Mouse (Mus musculus) G1E (cell line): ENCODE data around the gene Gm14399. TPM values are rescaled to one million over a fixed set of nuclear protein-coding genes. Genes with fewer than 3 reads are reported as not detected.
A peak's percentile ranks its signal among the peaks of the same experiment; 100 is the strongest.
"Not testable (repeated sequence)": the region's sequence is repeated elsewhere in the genome, so short reads cannot be mapped to it uniquely, and the experiment has no call there.

Source experiments
- ATAC-seq: 2 replicates; pipeline ENCODE4 v1.8.0; 2016; ENCODE audit warnings: mild to moderate bottlenecking; ENCODE audit not compliant: insufficient number of reproducible peaks, poor library complexity, low FRiP score, severe bottlenecking; ENCODE audit errors: extremely low read depth
- DNase-seq: peaks from one replicate; pipeline ENCODE4 v3.0.0; 2012; ENCODE audit warnings: low spot score
- H3K27me3 ChIP-seq: 2 replicates; pipeline ENCODE4 v1.6.1; 2012; ENCODE audit warnings: mild to moderate bottlenecking, low read length, inconsistent platforms; ENCODE audit not compliant: insufficient read depth
- H3K36me3 ChIP-seq: replicated peaks from 2 replicates; pipeline ENCODE3; 2012; ENCODE audit warnings: mild to moderate bottlenecking, inconsistent platforms
- H3K4me1 ChIP-seq: 2 replicates; pipeline ENCODE4 v1.6.1; 2012; ENCODE audit warnings: low read depth, low read length, inconsistent platforms, mixed read lengths; ENCODE audit not compliant: insufficient read depth
- H3K4me3 ChIP-seq: 2 replicates; pipeline ENCODE4 v1.5.1; 2012; ENCODE audit warnings: low read depth, mild to moderate bottlenecking, inconsistent platforms, low read length, moderate library complexity, mixed read lengths
- H3K9me3 ChIP-seq: replicated peaks from 2 replicates; pipeline ENCODE4 v1.6.1; 2012; ENCODE audit warnings: inconsistent platforms
- CTCF ChIP-seq: IDR thresholded peaks from 2 replicates; pipeline ENCODE4 v1.5.1; 2012; ENCODE audit warnings: low read depth, low read length, inconsistent platforms, mixed read lengths
- GATA1 ChIP-seq: IDR thresholded peaks from 2 replicates; pipeline ENCODE4 v1.6.1; 2012; ENCODE audit warnings: borderline replicate concordance, low read length, inconsistent platforms, mixed read lengths
- GATA2 ChIP-seq: IDR thresholded peaks from 2 replicates; pipeline ENCODE4 v1.6.1; 2012; ENCODE audit warnings: low read depth, low read length, inconsistent platforms, borderline replicate concordance
- POLR2AphosphoS5 ChIP-seq: IDR thresholded peaks from 2 replicates; pipeline ENCODE4 v1.6.1; 2012; ENCODE audit warnings: low read depth, low read length, inconsistent platforms; ENCODE audit not compliant: insufficient replicate concordance
- TAL1 ChIP-seq: conservative IDR thresholded peaks from 2 replicates; pipeline ENCODE4 v1.6.1; 2012; ENCODE audit warnings: low read depth, low read length, inconsistent platforms, mixed read lengths
- polyA plus RNA-seq: library from polyadenylated mRNA; stranded (reverse); fragments of >175 nt; gene quantifications from 2 replicates; pipeline ENCODE4 v1.2.3, GENCODE M21; 2012
- total RNA-seq, 2 experiments: library from RNA; stranded (forward) in 1 of 2; stranded (reverse) in 1 of 2; fragments of 200-1000 nt in 1 of 2; fragments of >200 nt in 1 of 2; fragmentation: Nextera tagmentation in 1 of 2; gene quantifications; 2 replicates each; pipeline ENCODE4 v1.2.3; 2014 to 2017

Gm14399 gene
- total RNA-seq (2014; fragmentation: Nextera tagmentation) (17.5 and 38.8 TPM in 2 replicates), total RNA-seq (2017) (12.4 and 14.2 TPM in 2 replicates), polyA plus RNA-seq (0.17 and 0.25 TPM in 2 replicates)

- ATAC-seq, DNase-seq: not testable (repeated sequence)
- peak within 1 kb of the TSS; percentile 68 for H3K4me3 ChIP-seq
Observed at GRCm38 (mm10) chr2:175141993-175142295, at the start of gene Gm14399. Gm14399 (minus strand) TSS chr2:175142012.

GRCm38 (mm10) chr2:175179008-175179407 is 37.2 kb upstream of the Gm14399 start:
- ATAC-seq = not testable (repeated sequence)

More at GRCm38 (mm10) chr2:175141993-175142295, at the start of gene Gm14399:
- H3K9me3 ChIP-seq, H3K4me1 ChIP-seq, H3K36me3 ChIP-seq, H3K27me3 ChIP-seq: not testable (repeated sequence)

GRCm38 (mm10) chr2:175176312-175176711 is 34.5 kb upstream of the Gm14399 start:
- TF ChIP-seq TAL1 (no peak), POLR2AphosphoS5 (no peak), GATA2 (no peak), CTCF (no peak), GATA1 (no peak)
- Histone ChIP-seq H3K4me1 (peaks cover 13% of the 10 kb centered on the region), H3K9me3 (no peaks in the 10 kb centered on the region), H3K27me3 (no peaks in the 10 kb centered on the region), H3K36me3 (peaks cover 7% of the 10 kb centered on the region), H3K4me3 (no peak overlapping the region; the same call in 1 of the 2 replicates)
- no peak for ATAC-seq
- no peak for DNase-seq

More at GRCm38 (mm10) chr2:175179008-175179407, 37.2 kb upstream of the Gm14399 start:
- H3K4me1 ChIP-seq = peaks cover 12% of the 10 kb centered on the region
- not testable (repeated sequence) for H3K27me3 ChIP-seq, H3K36me3 ChIP-seq, H3K4me3 ChIP-seq, H3K9me3 ChIP-seq, DNase-seq

- H3K36me3 ChIP-seq, H3K9me3 ChIP-seq, H3K27me3 ChIP-seq: not testable (repeated sequence)
- DNase-seq (peak; percentile 40), ATAC-seq (peak; percentile 98)
- H3K4me1 ChIP-seq = peaks cover 13% of the 10 kb centered on the region
- H3K4me3 ChIP-seq = peak within 1 kb of the TSS; percentile 70
Observed at GRCm38 (mm10) chr2:175175401-175176180, 33.8 kb upstream of the Gm14399 start, which contains the start of gene Gm14443. Gm14443 (minus strand) TSS chr2:175175871.

- H3K4me3 ChIP-seq, H3K9me3 ChIP-seq, H3K27me3 ChIP-seq, ATAC-seq, H3K36me3 ChIP-seq, DNase-seq: not testable (repeated sequence)
- H3K4me1 ChIP-seq = peaks cover 13% of the 10 kb centered on the region
Observed at GRCm38 (mm10) chr2:175174058-175174457, 32.2 kb upstream of the Gm14399 start.

- not testable (repeated sequence) for H3K36me3 ChIP-seq, DNase-seq, ATAC-seq, H3K9me3 ChIP-seq, H3K4me3 ChIP-seq, H3K27me3 ChIP-seq
- peaks cover 13% of the 10 kb centered on the region for H3K4me1 ChIP-seq
Observed at GRCm38 (mm10) chr2:175172906-175173595, 31.2 kb upstream of the Gm14399 start.

GRCm38 (mm10) chr2:175172123-175172522 is 30.3 kb upstream of the Gm14399 start:
- Histone ChIP-seq H3K4me1 (peaks cover 13% of the 10 kb centered on the region), H3K4me3 (no peak overlapping the region), H3K36me3 (peaks cover 7% of the 10 kb centered on the region), H3K9me3 (no peaks in the 10 kb centered on the region), H3K27me3 (no peaks in the 10 kb centered on the region)
- no peak for DNase-seq
- no peak for ATAC-seq
- TF ChIP-seq GATA2 (no peak), TAL1 (no peak), POLR2AphosphoS5 (no peak), CTCF (no peak), GATA1 (no peak)

GRCm38 (mm10) chr2:175166870-175167269 is 25.1 kb upstream of the Gm14399 start:
- not testable (repeated sequence) for H3K4me3 ChIP-seq, ATAC-seq, H3K4me1 ChIP-seq, H3K36me3 ChIP-seq, H3K9me3 ChIP-seq, DNase-seq, H3K27me3 ChIP-seq

- not testable (repeated sequence) for H3K9me3 ChIP-seq
Observed at GRCm38 (mm10) chr2:175165110-175165509, 23.3 kb upstream of the Gm14399 start.

GRCm38 (mm10) chr2:175161438-175161837 is 19.6 kb upstream of the Gm14399 start:
- not testable (repeated sequence) for H3K4me1 ChIP-seq, ATAC-seq, H3K36me3 ChIP-seq, H3K27me3 ChIP-seq, H3K4me3 ChIP-seq, H3K9me3 ChIP-seq, DNase-seq

More at GRCm38 (mm10) chr2:175165110-175165509, 23.3 kb upstream of the Gm14399 start:
- not testable (repeated sequence) for ATAC-seq, H3K36me3 ChIP-seq, H3K4me1 ChIP-seq, DNase-seq, H3K27me3 ChIP-seq, H3K4me3 ChIP-seq
